Mouse (Mus musculus): ENCODE data around the gene Grik3. TPM values are rescaled to one million over a fixed set of nuclear protein-coding genes. Genes with fewer than 3 reads are reported as not detected.

Gene Grik3
- 0.03 TPM for polyA plus RNA-seq (2014; fragmentation: Illumina TruSeq; extraction: RNeasy Lipid Tissue Mini Kit (QIAGEN cat#74804); ENCODE audit: insufficient read depth, low read depth, low replicate concordance)

GRCm38 (mm10) chr4:125490661-125491504 is at the start of gene Grik3:
Grik3 (plus strand) TSS chr4:125490700.

